Mouse (Mus musculus) thymus, adult 2 months (tissue): ENCODE results near the gene Ube4a.

Experiments
- CTCF ChIP-seq: fragments of 200-500 bp; IDR thresholded peaks from 2 replicates; pipeline ENCODE4 v1.5.1; 2012; ENCODE audit warnings: mild to moderate bottlenecking, control low read depth, low read length, moderate library complexity, borderline replicate concordance; ENCODE audit not compliant: control insufficient read depth, poor library complexity, insufficient read depth; ENCODE audit errors: extremely low read depth
- POLR2A ChIP-seq: fragments of 200-500 bp; IDR thresholded peaks from 2 replicates; pipeline ENCODE4 v1.6.1; 2012; ENCODE audit warnings: mild to moderate bottlenecking, low read length, control low read depth, moderate library complexity; ENCODE audit not compliant: control insufficient read depth, poor library complexity, insufficient read depth; ENCODE audit errors: extremely low read depth

- TF ChIP-seq CTCF (no peak), POLR2A (no peak)
Measured at GRCm38 (mm10) chr9:44983001-44983400, 17.6 kb upstream of the Ube4a start.
